Mouse (Mus musculus): ENCODE results near the gene Il12rb1. TPM values are rescaled to one million over a fixed set of nuclear protein-coding genes. Genes with fewer than 3 reads are reported as not detected.

Gene Il12rb1
- polyA plus RNA-seq, 1 experiment from 2014 or later = 0.08 TPM

- no peaks in the 10 kb centered on the region; the same call in 1 of the 2 replicates for H3K4me1 ChIP-seq
- H3K36me3 ChIP-seq = 0 out of 2 replicates have a peak, but pooled peaks cover under 1% of the 10 kb centered on the region
- H3K27ac ChIP-seq (replicated peaks) = no peak overlapping the region
- WGBS = 81% methylated on average over 3 of the region's 3 CpGs
- no peak overlapping the region for H3K4me2 ChIP-seq (replicated peaks)
- H3K4me3 ChIP-seq = no peak overlapping the region
- no peak overlapping the region for H3K9ac ChIP-seq (replicated peaks)
- H3K9me3 ChIP-seq = no peaks in the 10 kb centered on the region
- H3K27me3 ChIP-seq = no peaks in the 10 kb centered on the region
- ATAC-seq (replicated peaks) = no peak
Observed at GRCm38 (mm10) chr8:70849333-70849990, 41.2 kb downstream of the Il12rb1 start.

DNA sequence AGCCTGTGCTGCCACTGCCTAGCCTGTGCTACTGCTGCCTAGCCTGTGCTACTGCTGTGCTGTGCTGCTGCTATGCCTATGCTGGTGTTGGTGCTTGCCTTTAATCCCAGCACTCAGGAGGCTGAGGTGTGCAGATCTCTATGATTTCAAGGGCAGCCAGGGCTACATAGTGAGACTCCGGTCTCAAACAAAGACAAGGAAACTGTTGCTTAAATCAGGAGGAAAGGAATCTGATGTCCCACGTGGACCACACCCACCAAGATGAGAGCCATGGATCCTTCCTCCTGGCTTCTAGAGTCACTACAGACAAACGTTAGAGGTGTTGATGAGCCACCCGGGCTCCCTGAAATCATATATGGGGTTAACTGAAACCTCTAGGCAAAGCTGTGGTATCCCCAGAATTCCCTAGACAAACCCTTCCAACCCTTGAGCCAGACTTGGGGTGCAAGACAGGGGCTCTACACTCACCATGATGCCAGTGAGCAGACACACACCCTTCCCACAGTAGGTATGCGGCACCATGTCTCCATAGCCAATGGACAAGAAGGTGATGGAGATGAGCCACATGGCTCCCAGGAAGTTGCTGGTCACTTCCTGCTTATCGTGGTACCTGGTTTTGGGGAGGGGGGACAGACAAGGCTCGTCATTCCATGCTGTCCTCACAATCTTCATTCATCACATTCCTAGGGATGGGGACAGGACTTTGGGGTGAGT lies 42.0 kb downstream of the Il12rb1 start:
- no peak overlapping the region for H3K9ac ChIP-seq (replicated peaks)
- H3K27ac ChIP-seq (replicated peaks) = no peak overlapping the region
- H3K4me2 ChIP-seq (replicated peaks) = no peak overlapping the region
- 85% methylated on average over 7 of the region's 7 CpGs for WGBS
- no peaks in the 10 kb centered on the region for H3K27me3 ChIP-seq
- H3K9me3 ChIP-seq = no peaks in the 10 kb centered on the region
- H3K4me1 ChIP-seq = no peaks in the 10 kb centered on the region
- H3K4me3 ChIP-seq = no peak overlapping the region
- H3K36me3 ChIP-seq = 0 out of 2 replicates have a peak, but pooled peaks cover 2% of the 10 kb centered on the region
- no peak for ATAC-seq (replicated peaks)

- Histone ChIP-seq H3K9me3 (no peaks in the 10 kb centered on the region), H3K36me3 (0 out of 2 replicates have a peak, but pooled peaks cover 2% of the 10 kb centered on the region), H3K9ac (replicated peaks) (no peak overlapping the region)
Observed at GRCm38 (mm10) chr8:70850947-70851346, 42.7 kb downstream of the Il12rb1 start.

GRCm38 (mm10) chr8:70851837-70852236 lies 43.6 kb downstream of the Il12rb1 start:
- no peak overlapping the region for H3K4me2 ChIP-seq (replicated peaks)
- peaks cover 7% of the 10 kb centered on the region for H3K4me1 ChIP-seq
- 0 out of 2 replicates have a peak, but pooled peaks cover 2% of the 10 kb centered on the region for H3K36me3 ChIP-seq
- ATAC-seq (replicated peaks) = no peak
- no peaks in the 10 kb centered on the region for H3K27me3 ChIP-seq
- no peak overlapping the region for H3K9ac ChIP-seq (replicated peaks)
- no peak overlapping the region for H3K4me3 ChIP-seq
- H3K27ac ChIP-seq (replicated peaks) = no peak overlapping the region
- WGBS = 63% methylated on average over 6 of the region's 6 CpGs
- no peaks in the 10 kb centered on the region for H3K9me3 ChIP-seq

More at GRCm38 (mm10) chr8:70850947-70851346, 42.7 kb downstream of the Il12rb1 start:
- Histone ChIP-seq H3K4me2 (replicated peaks) (no peak overlapping the region), H3K27ac (replicated peaks) (no peak overlapping the region), H3K4me3 (no peak overlapping the region), H3K4me1 (no peaks in the 10 kb centered on the region), H3K27me3 (no peaks in the 10 kb centered on the region)
- no peak for ATAC-seq (replicated peaks)
- WGBS = 86% methylated on average over 4 of the region's 4 CpGs

DNA sequence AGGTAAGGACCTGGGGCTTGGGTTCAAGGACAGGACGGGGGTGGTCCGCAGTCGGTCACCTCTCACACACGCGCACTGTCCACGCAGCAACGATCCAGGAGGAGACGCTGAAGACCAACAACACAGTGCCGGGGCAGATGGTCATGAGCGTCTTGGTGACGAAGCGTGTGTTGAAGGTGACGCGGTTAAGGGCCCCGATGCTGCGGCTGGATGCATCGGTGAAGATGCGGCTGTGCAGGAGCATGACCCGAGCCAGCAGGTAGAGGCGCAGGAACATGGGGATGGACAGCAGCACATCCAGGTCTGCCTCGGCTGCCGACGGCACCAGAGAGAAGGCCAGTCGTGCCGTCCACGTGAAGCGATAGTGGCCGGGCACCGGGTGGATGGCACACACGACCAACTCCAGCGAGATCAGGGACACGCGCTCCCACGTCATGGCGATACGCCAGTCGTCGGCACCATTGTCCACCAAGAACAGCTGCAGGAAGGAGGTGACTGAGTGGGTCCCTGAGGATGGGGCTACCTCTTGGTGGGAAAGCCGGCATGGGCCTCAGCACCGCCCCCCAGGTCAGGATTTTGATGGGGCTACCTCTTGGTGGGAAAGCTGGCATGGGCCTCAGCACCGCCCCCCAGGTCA lies 44.5 kb downstream of the Il12rb1 start:
- H3K4me3 ChIP-seq = no peak overlapping the region
- peaks cover 16% of the 10 kb centered on the region for H3K4me1 ChIP-seq
- no peak overlapping the region for H3K27ac ChIP-seq (replicated peaks)
- ATAC-seq (replicated peaks) = no peak
- WGBS = 92% methylated on average over 41 of the region's 41 CpGs
- no peak overlapping the region for H3K9ac ChIP-seq (replicated peaks)
- 0 out of 2 replicates have a peak, but pooled peaks cover 2% of the 10 kb centered on the region for H3K36me3 ChIP-seq
- H3K27me3 ChIP-seq = no peaks in the 10 kb centered on the region
- H3K9me3 ChIP-seq = no peaks in the 10 kb centered on the region
- H3K4me2 ChIP-seq (replicated peaks) = no peak overlapping the region

GRCm38 (mm10) chr8:70853863-70854262 lies 45.6 kb downstream of the Il12rb1 start:
- no peak overlapping the region for H3K27ac ChIP-seq (replicated peaks)
- no peak overlapping the region for H3K4me3 ChIP-seq
- 86% methylated on average over 2 of the region's 2 CpGs for WGBS
- H3K4me2 ChIP-seq (replicated peaks) = no peak overlapping the region
- H3K9me3 ChIP-seq = no peaks in the 10 kb centered on the region
- peaks cover 17% of the 10 kb centered on the region for H3K4me1 ChIP-seq
- H3K9ac ChIP-seq (replicated peaks) = no peak overlapping the region
- 0 out of 2 replicates have a peak, but pooled peaks cover 2% of the 10 kb centered on the region for H3K36me3 ChIP-seq
- ATAC-seq (replicated peaks) = no peak
- H3K27me3 ChIP-seq = no peaks in the 10 kb centered on the region

DNA sequence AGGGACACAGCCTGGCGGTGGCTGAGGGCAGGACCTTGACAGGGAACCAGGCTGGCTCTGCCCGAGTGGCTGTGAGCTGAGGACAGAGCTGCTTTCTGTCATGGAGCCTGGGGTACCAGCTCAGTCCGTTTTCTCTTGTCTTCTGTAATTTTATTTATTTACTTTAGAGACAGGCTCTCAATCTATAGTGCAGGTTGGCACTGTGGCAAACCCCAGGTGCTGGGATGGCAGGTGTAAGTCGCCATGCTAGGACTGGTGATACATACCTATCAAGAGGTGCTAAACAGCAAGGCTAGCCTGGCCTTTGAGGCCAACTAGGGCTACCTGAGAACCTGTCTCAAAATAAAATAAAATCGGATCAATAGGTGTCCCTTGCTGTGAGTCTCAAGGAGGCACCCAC lies 47.8 kb downstream of the Il12rb1 start:
- Histone ChIP-seq H3K36me3 (0 out of 2 replicates have a peak, but pooled peaks cover 2% of the 10 kb centered on the region), H3K27me3 (no peaks in the 10 kb centered on the region), H3K4me1 (peaks cover 17% of the 10 kb centered on the region), H3K9ac (replicated peaks) (no peak overlapping the region), H3K4me3 (no peak overlapping the region), H3K9me3 (no peaks in the 10 kb centered on the region), H3K4me2 (replicated peaks) (no peak overlapping the region), H3K27ac (replicated peaks) (no peak overlapping the region)
- no peak for ATAC-seq (replicated peaks)
- WGBS = 69% methylated on average over 5 of the region's 5 CpGs

DNA sequence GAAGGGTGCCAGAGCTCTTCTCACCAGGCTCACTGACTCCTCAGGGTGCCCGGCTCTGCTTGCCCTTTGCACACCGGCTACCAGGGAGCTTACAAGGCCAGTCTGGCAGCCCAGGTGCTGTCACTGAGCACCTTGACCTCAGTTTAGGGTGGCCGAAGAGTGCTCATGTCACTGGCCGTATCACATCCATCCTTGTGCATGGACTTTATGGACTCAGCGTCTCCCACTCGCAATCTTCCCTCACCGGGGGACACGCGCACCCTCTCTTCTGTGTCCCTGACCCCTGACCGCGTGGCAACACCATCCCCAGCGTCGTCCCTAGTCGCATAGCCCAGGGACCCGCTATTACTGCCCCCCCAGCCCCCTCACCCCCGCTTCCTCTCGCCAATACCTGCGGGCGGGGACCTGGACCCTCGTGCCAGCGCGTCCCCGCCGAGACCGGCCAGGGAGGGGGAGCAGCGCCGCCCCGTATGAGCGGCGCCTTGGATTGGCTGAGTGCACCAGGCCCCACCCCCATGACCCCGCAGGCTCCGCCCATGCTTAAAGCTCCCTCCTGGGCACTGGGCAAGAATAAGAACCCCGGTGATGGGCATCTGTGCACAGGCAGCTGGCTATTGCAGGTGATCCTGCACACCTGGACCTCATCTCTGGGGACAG lies 48.4 kb downstream of the Il12rb1 start:
- Histone ChIP-seq H3K4me1 (peaks cover 17% of the 10 kb centered on the region), H3K4me3 (peak overlapping the region; percentile 48), H3K4me2 (replicated peaks) (peak overlapping the region; percentile 78), H3K36me3 (0 out of 2 replicates have a peak, but pooled peaks cover 2% of the 10 kb centered on the region), H3K27me3 (no peaks in the 10 kb centered on the region), H3K9me3 (no peaks in the 10 kb centered on the region), H3K9ac (replicated peaks) (peak overlapping the region; percentile 49), H3K27ac (replicated peaks) (no peak overlapping the region)
- 6% methylated on average over 33 of the region's 33 CpGs for WGBS
- peak; percentile 76 for ATAC-seq (replicated peaks)

DNA sequence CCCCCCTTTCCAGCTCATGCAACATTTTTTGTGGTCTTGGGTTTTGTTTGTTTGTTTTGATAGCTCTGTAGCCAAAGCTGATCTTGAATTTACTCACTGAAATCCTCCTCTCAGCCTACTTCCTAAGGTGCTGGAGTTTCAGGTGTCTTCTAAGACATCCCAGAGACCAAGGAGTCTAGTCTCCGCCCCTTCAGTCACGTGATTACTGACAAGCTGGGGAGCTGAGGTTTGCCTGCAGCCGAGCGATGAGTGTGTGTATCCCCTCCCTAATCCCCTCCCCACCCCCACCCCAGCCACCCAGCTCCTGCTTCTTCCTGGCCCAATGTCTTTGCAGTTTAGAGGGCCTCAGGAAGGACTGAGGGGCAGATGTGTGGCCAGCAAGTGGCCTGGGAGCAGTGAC lies 49.3 kb downstream of the Il12rb1 start:
- WGBS = 10% methylated on average over 4 of the region's 4 CpGs
- Histone ChIP-seq H3K27me3 (no peaks in the 10 kb centered on the region), H3K9ac (replicated peaks) (no peak overlapping the region), H3K4me2 (replicated peaks) (peak overlapping the region; percentile 78; the same call in 1 of the 2 replicates), H3K4me3 (peak overlapping the region; percentile 48; the same call in 1 of the 2 replicates), H3K9me3 (no peaks in the 10 kb centered on the region), H3K36me3 (0 out of 2 replicates have a peak, but pooled peaks cover 2% of the 10 kb centered on the region), H3K27ac (replicated peaks) (no peak overlapping the region), H3K4me1 (peaks cover 25% of the 10 kb centered on the region)
- no peak for ATAC-seq (replicated peaks)

DNA sequence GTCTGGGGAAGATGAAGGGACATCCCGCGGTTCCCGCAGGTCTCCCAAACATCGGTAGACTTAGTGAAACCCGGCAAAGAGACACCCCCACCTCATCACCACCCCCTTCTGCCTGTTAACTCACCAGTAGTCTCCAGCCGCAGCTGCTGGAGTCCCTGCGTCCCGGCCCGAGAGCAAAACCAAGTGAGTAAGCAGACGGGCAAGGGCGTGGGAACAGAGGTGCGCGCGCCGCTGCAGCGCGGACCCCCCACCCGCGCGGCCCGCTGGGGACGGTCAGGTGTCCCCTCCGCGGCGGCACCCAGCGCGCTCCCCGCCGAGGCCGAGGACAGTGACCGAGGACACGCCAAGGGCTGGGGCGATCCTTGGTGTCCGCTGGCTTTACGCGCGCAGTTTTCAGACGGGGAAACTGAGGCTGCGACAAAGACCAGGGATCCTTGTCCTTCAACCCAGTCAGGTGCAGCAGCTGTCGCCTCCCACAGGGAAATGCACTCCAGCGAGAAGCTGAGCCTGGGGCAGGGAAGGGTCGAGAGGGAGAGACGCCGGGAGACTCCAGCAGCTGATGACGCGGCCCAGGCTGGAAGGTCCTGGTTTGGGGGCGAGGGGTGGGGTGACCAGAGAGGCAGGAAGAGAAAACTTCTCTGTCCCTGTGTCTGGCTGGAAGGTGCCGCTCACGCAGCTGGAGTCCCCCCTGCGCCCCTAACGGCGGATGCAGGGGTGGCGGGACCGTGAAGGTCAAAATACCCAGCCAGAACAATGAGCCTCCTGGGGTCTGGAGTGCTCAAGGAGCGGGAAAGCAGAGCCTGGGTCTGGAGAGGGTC lies 54.8 kb downstream of the Il12rb1 start, which contains the start of gene Kcnn1:
Gene Kcnn1 (minus strand): TSS at position 435 of the 818 bp plus-strand sequence.
- 1% methylated on average over 55 of the region's 55 CpGs for WGBS
- H3K36me3 ChIP-seq = peaks cover 2% of the 10 kb centered on the region; the same call in 1 of the 2 replicates
- peak within 1 kb of the TSS; percentile 97 for H3K27ac ChIP-seq (replicated peaks)
- H3K4me2 ChIP-seq (replicated peaks) = peak within 1 kb of the TSS; percentile 92
- H3K4me3 ChIP-seq = peak within 1 kb of the TSS; percentile 57
- H3K4me1 ChIP-seq = peaks cover 46% of the 10 kb centered on the region
- H3K9me3 ChIP-seq = no peaks in the 10 kb centered on the region
- ATAC-seq (replicated peaks) = no peak
- H3K9ac ChIP-seq (replicated peaks) = peak within 1 kb of the TSS; percentile 58
- no peaks in the 10 kb centered on the region; the same call in 1 of the 2 replicates for H3K27me3 ChIP-seq

All from forebrain, embryonic 15.5 days (tissue).